ENCODE assay signal across 18 mouse cellular contexts in the genomic region with DNA sequence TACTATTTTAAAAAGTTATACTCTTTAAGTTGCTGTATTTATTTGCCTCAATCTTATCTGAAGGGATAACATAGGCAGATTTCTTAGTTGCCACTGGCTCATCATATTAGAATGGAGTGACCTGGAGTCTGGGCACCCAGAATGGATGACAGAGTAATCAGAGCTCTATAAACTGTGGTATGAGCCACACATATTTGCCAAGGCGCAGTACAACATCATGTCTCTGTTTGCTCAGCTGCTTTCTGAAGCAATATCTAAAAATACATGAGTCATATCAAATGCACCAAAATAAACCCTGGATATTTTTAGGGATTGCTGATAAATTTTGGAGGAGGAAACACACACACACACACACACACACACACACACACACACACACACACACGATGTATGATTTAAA. TPM values are rescaled to one million over a fixed set of nuclear protein-coding genes. Genes with fewer than 3 reads are reported as not detected.
A peak's percentile ranks its signal among the peaks of the same experiment; 100 is the strongest.
DNase-seq lines count a peak whose midpoint lies in the region; TF ChIP-seq lines count a peak whose summit lies in the region.
"Had no signal": no experiment of that assay in that cellular context is flagged by ENCODE, and none has a peak within 500 bp of the region (broad histone marks: within the 10 kb centered on the region; RNA-seq: fewer than 3 reads in every experiment).

No protein-coding gene starts in this region.

- no peak overlapping the region for H3ac ChIP-seq in C2C12 (ENCODE audit: control insufficient read depth, insufficient read length, low read depth)

- H3K79me2 ChIP-seq in C2C12 (ENCODE audit: control insufficient read depth, insufficient read depth), result no peaks in the 10 kb centered on the region
- no peaks in the 10 kb centered on the region for H3K79me2 ChIP-seq in heart, adult 2 months (replicated peaks; ENCODE audit: control insufficient read depth, insufficient read depth, low read length)

- intact Hi-C loops in gastrocnemius, adult 2 months (cut with DNase I), result no loop called here
- intact Hi-C loops in gastrocnemius, postnatal 36 days (cut with DNase I), result no loop called here
- intact Hi-C loops in heart, adult 2 months (cut with DNase I), result loop anchor here (2.0 kb wide), 1 partner anchor 39 kb away; no protein-coding TSS in a partner anchor
- intact Hi-C loops in heart, postnatal 25 days (cut with DNase I), result loop anchor here (2.0 kb wide), 1 partner anchor 39 kb away; no protein-coding TSS in a partner anchor

- H3K4me1 ChIP-seq in heart, adult 2 months (ENCODE audit: control insufficient read depth, insufficient read depth, low read length), result peaks cover 2% of the 10 kb centered on the region; the same call in 1 of the 2 replicates
- no peaks in the 10 kb centered on the region for H3K4me1 ChIP-seq in midbrain, embryonic 10.5 days
- H3K4me1 ChIP-seq: embryonic facial prominence, embryonic 12.5 days; hindbrain, embryonic 15.5 days had no signal

- peak; percentile 52 for DNase-seq in gastrocnemius, adult 2 months
- no peak for DNase-seq in gastrocnemius, postnatal 36 days
- DNase-seq in heart, adult 2 months, result peak in 1 of 2 experiments; percentile 39
- peak; percentile 2 for DNase-seq in heart, postnatal 25 days (ENCODE audit: low spot score)
- DNase-seq in kidney, adult 8-10 months, result no peak
- DNase-seq in spleen, postnatal 4 days (ENCODE audit: low spot score in 2 of 2), result no peak
- no peak for DNase-seq in midbrain, embryonic 10.5 days (ENCODE audit: low spot score)
- DNase-seq: right cerebral cortex, adult 18-20 months had no signal

- H3K79me3 ChIP-seq in C2C12 (ENCODE audit: low read depth), result no peaks in the 10 kb centered on the region

- H3K36me3 ChIP-seq in C2C12 (ENCODE audit: control insufficient read depth, insufficient read depth), result no peaks in the 10 kb centered on the region
- H3K36me3 ChIP-seq in heart, adult 2 months (ENCODE audit: control insufficient read depth, insufficient read depth, low read length), result peaks cover 6% of the 10 kb centered on the region; the same call in 1 of the 2 replicates
- H3K36me3 ChIP-seq in midbrain, embryonic 10.5 days, result no peaks in the 10 kb centered on the region
- H3K36me3 ChIP-seq: embryonic facial prominence, embryonic 12.5 days; hindbrain, embryonic 15.5 days had no signal

- 0 out of 2 replicates have a peak, but pooled peaks have one; percentile 27 for TF ChIP-seq POLR2A in heart, adult 2 months (IDR thresholded peaks at IDR 0.05; ENCODE audit: insufficient read depth, low read depth, low read length)

- H3K27me3 ChIP-seq in C2C12 (ENCODE audit: control insufficient read depth, insufficient read depth, insufficient read length), result no peaks in the 10 kb centered on the region
- H3K27me3 ChIP-seq in heart, adult 2 months (ENCODE audit: control insufficient read depth, insufficient read depth, low read length), result no peaks in the 10 kb centered on the region
- no peaks in the 10 kb centered on the region for H3K27me3 ChIP-seq in midbrain, embryonic 10.5 days (ENCODE audit: low read depth, poor library complexity, severe bottlenecking)
- H3K27me3 ChIP-seq: embryonic facial prominence, embryonic 12.5 days; hindbrain, embryonic 15.5 days had no signal

- TF ChIP-seq EP300 in heart, adult 2 months (IDR thresholded peaks at IDR 0.05; ENCODE audit: insufficient read depth, low read depth, low read length), result no peak

- H3K9me3 ChIP-seq in midbrain, embryonic 10.5 days (replicated peaks), result no peaks in the 10 kb centered on the region
- H3K9me3 ChIP-seq: embryonic facial prominence, embryonic 12.5 days; hindbrain, embryonic 15.5 days had no signal

- 18% methylated on average over 2 of the region's 2 CpGs for WGBS in heart, adult 2 months
- 95% methylated on average over 2 of the region's 2 CpGs for WGBS in midbrain, embryonic 10.5 days

- no peak overlapping the region for H3K9ac ChIP-seq in heart, adult 2 months (ENCODE audit: low read depth, low read length)
- H3K9ac ChIP-seq: embryonic facial prominence, embryonic 12.5 days; hindbrain, embryonic 15.5 days had no signal

- H3K27ac ChIP-seq in gastrocnemius, adult 2 months, result peak overlapping the region; percentile 86
- peak overlapping the region; percentile 84 for H3K27ac ChIP-seq in heart, adult 2 months
- no peak overlapping the region for H3K27ac ChIP-seq in midbrain, embryonic 10.5 days (replicated peaks)
- H3K27ac ChIP-seq: embryonic facial prominence, embryonic 12.5 days; hindbrain, embryonic 15.5 days had no signal

- no peak overlapping the region for H3K4me3 ChIP-seq in gastrocnemius, adult 2 months
- H3K4me3 ChIP-seq in C2C12 (ENCODE audit: insufficient read depth, poor library complexity, severe bottlenecking), result no peak overlapping the region
- no peak overlapping the region for H3K4me3 ChIP-seq in heart, adult 2 months
- no peak overlapping the region for H3K4me3 ChIP-seq in midbrain, embryonic 10.5 days
- H3K4me3 ChIP-seq: embryonic facial prominence, embryonic 12.5 days; hindbrain, embryonic 15.5 days had no signal

- no peak for TF ChIP-seq CTCF in gastrocnemius, adult 2 months (IDR thresholded peaks at IDR 0.05)
- no peak for TF ChIP-seq CTCF in C2C12 (IDR thresholded peaks at IDR 0.05; ENCODE audit: control insufficient read depth, insufficient read depth, insufficient read length)
- no peak for TF ChIP-seq CTCF in heart, adult 2 months (IDR thresholded peaks at IDR 0.05)

TF ChIP-seq in C2C12, 6 proteins besides CTCF, POLR2A, EP300 and RAD21:
- TF ChIP-seq CEBPB (IDR thresholded peaks at IDR 0.05; ENCODE audit: low read depth), result peak; percentile 88
- TF ChIP-seq USF1 (IDR thresholded peaks at IDR 0.05; ENCODE audit: low read depth), result no peak
- TF ChIP-seq FOSL1 (IDR thresholded peaks at IDR 0.05; ENCODE audit: insufficient read depth, low read length, poor library complexity, severe bottlenecking), result peak; percentile 32
- TF ChIP-seq MYOD1 (IDR thresholded peaks at IDR 0.05; ENCODE audit: control insufficient read depth, insufficient read length, low read depth), result peak; percentile 96
TF ChIP-seq in C2C12: peak in this region for 3.

RNA-seq across cellular contexts. Expression of a gene that starts 8.8 kb away (rescaled TPM):
- total RNA-seq in gastrocnemius, adult 2 months (2021), result not detected
- not detected for total RNA-seq in gastrocnemius, postnatal 36 days (2021)
- polyA plus RNA-seq in C2C12 (2012; fragmentation: generic; extraction: Trizol), result not detected
- total RNA-seq in heart, adult 2 months (2021), result not detected
- 0.27 TPM in 1 of 2 replicates, not detected in the other for polyA plus RNA-seq in heart, adult 2 months (2012; rRNA removed)
- total RNA-seq in heart, postnatal 25 days (2021), result not detected
- polyA plus RNA-seq in midbrain, embryonic 10.5 days (2016; fragmentation: Nextera tagmentation; extraction: Ambion mirVana), result not detected in 2 replicates
- total RNA-seq: liver, adult 2 months had no signal
- polyA plus RNA-seq: CD4-positive, CD25-positive, alpha-beta regulatory T cell, adult 4 months; embryonic facial prominence, embryonic 12.5 days; forebrain, embryonic 11.5 days; hindbrain, embryonic 15.5 days; kidney, embryonic 14.5 days; liver, adult 2 months; lung, embryonic 16.5 days; midbrain, embryonic 11.5 days; urinary bladder, adult 2 months had no signal

Comparison
In these comparisons a context has a peak if more than half of its experiments do, and no peak if none do; other contexts are left out.
1. DNase-seq: peak in gastrocnemius, adult 2 months (single experiment) and heart, postnatal 25 days (single experiment); none in gastrocnemius, postnatal 36 days (0 of 2), kidney, adult 8-10 months (0 of 2), spleen, postnatal 4 days (0 of 2) and midbrain, embryonic 10.5 days (single experiment).
2. intact Hi-C loops: an anchor here in heart, adult 2 months (2.0 kb wide) and heart, postnatal 25 days (2.0 kb wide); none called in gastrocnemius, adult 2 months and gastrocnemius, postnatal 36 days.